Comparison of ENCODE assay signal across 29 mouse cellular contexts in the genomic region with DNA sequence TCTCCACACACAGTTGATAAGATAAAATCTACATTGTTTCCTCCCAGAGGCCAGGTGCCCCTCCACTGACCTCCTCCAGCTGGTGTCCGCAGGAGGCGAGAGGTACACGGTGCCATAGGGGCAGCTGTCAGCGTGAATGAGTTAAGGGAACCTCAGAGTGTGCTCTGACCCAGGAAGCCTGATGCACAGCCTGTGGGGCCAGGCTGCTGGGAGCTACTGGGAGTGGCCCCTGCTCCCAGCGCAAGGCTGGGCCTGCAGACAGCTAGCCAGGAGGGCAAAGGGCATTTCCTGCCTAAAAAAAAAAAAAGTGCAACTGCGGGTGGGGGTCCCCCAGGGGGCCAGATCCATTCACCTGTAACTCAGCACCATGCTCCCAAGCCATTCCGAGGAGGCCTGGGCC. TPM values are rescaled to one million over a fixed set of nuclear protein-coding genes. Genes with fewer than 3 reads are reported as not detected.
DNase-seq lines count a peak whose midpoint lies in the region; ATAC-seq and TF ChIP-seq lines count a peak whose summit lies in the region.
"Had no signal": no experiment of that assay in that cellular context is flagged by ENCODE, and none has a peak within 500 bp of the region (broad histone marks: within the 10 kb centered on the region; RNA-seq: fewer than 3 reads in every experiment).

No protein-coding gene starts in this region.

- no peaks in the 10 kb centered on the region for H3K27me3 ChIP-seq in cerebellum, adult 2 months (ENCODE audit: control insufficient read depth, insufficient read depth, low read length)
- no peaks in the 10 kb centered on the region for H3K27me3 ChIP-seq in kidney, embryonic 16.5 days (ENCODE audit: insufficient read depth, low read length)
- H3K27me3 ChIP-seq in liver, embryonic 12.5 days (replicated peaks) = no peaks in the 10 kb centered on the region
- H3K27me3 ChIP-seq in limb, embryonic 10.5 days (ENCODE audit: low read depth, poor library complexity, severe bottlenecking) = no peaks in the 10 kb centered on the region
- H3K27me3 ChIP-seq: CH12.LX; embryonic facial prominence, embryonic 13.5 days; forebrain, embryonic 15.5 days; heart, embryonic 12.5 days; limb, embryonic 13.5 days; liver, embryonic 15.5 days; megakaryocyte, embryonic 14.5 days; midbrain, embryonic 13.5 days; neural tube, embryonic 13.5 days had no signal

- 0 out of 2 replicates have a peak overlapping the region, but pooled peaks have one; percentile 14 for H3K9ac ChIP-seq in kidney, embryonic 16.5 days (replicated peaks; ENCODE audit: low read length)
- no peak overlapping the region for H3K9ac ChIP-seq in liver, embryonic 12.5 days
- H3K9ac ChIP-seq: forebrain, embryonic 15.5 days; heart, embryonic 12.5 days; liver, embryonic 15.5 days; midbrain, embryonic 13.5 days; neural tube, embryonic 13.5 days had no signal

- peaks cover 70% of the 10 kb centered on the region for H3K4me1 ChIP-seq in cerebellum, adult 2 months (ENCODE audit: control insufficient read depth, insufficient read depth, low read length)
- peaks cover 48% of the 10 kb centered on the region for H3K4me1 ChIP-seq in kidney, embryonic 16.5 days (ENCODE audit: insufficient read depth, low read length)
- H3K4me1 ChIP-seq in liver, embryonic 12.5 days = peaks cover 38% of the 10 kb centered on the region
- H3K4me1 ChIP-seq in limb, embryonic 10.5 days = peaks cover 43% of the 10 kb centered on the region

- ATAC-seq in kidney, embryonic 16.5 days (ENCODE audit: low FRiP score, low TSS enrichment) = 0 out of 2 replicates have a peak, but pooled peaks have one; percentile 28
- ATAC-seq in liver, embryonic 12.5 days = no peak
- ATAC-seq: activated CD4-positive, CD25-positive, alpha-beta regulatory T cell, adult 4 months; forebrain, embryonic 15.5 days; hindbrain, postnatal 0 days; midbrain, embryonic 13.5 days had no signal

- H3K27ac ChIP-seq in cerebellum, adult 2 months (ENCODE audit: insufficient read depth, low read length) = peak overlapping the region; percentile 93
- H3K27ac ChIP-seq in kidney, embryonic 16.5 days (ENCODE audit: low read length) = 0 out of 2 replicates have a peak overlapping the region, but pooled peaks have one; percentile 21
- H3K27ac ChIP-seq in liver, embryonic 12.5 days = peak overlapping the region; percentile 34; the same call in 1 of the 2 replicates
- H3K27ac ChIP-seq in limb, embryonic 10.5 days = 0 out of 2 replicates have a peak overlapping the region, but pooled peaks have one; percentile 3
- H3K27ac ChIP-seq: embryonic facial prominence, embryonic 13.5 days; forebrain, embryonic 10.5 days; forebrain, embryonic 15.5 days; hindbrain, postnatal 0 days; left cerebral cortex, adult 2 months; limb, embryonic 13.5 days; liver, embryonic 15.5 days; midbrain, embryonic 13.5 days; neural tube, embryonic 13.5 days had no signal

- H3K9me3 ChIP-seq in kidney, embryonic 16.5 days (ENCODE audit: low read length) = no peaks in the 10 kb centered on the region
- no peaks in the 10 kb centered on the region; the same call in 1 of the 2 replicates for H3K9me3 ChIP-seq in liver, embryonic 12.5 days (replicated peaks)
- H3K9me3 ChIP-seq in limb, embryonic 10.5 days (replicated peaks) = no peaks in the 10 kb centered on the region
- H3K9me3 ChIP-seq: embryonic facial prominence, embryonic 13.5 days; forebrain, embryonic 10.5 days; forebrain, embryonic 15.5 days; heart, embryonic 12.5 days; liver, embryonic 15.5 days; midbrain, embryonic 13.5 days; neural tube, embryonic 13.5 days had no signal

- WGBS in cerebellum, adult 2 months = 51% methylated on average over 7 of the region's 7 CpGs
- 12% methylated on average over 7 of the region's 7 CpGs for WGBS in kidney, embryonic 16.5 days
- 45% methylated on average over 7 of the region's 7 CpGs for WGBS in liver, embryonic 12.5 days (ENCODE audit: insufficient replicate concordance)
- 24% methylated on average over 7 of the region's 7 CpGs for WGBS in limb, embryonic 10.5 days

- no peak for DNase-seq in cerebellum, adult 2 months
- DNase-seq in cerebellum, postnatal 4 days (ENCODE audit: low spot score in 2 of 2) = no peak
- no peak for DNase-seq in kidney, postnatal 36 days
- DNase-seq in liver = no peak
- DNase-seq in limb, embryonic 10.5 days (ENCODE audit: low spot score) = no peak
- DNase-seq in embryo, embryonic 10.5 days (ENCODE audit: low spot score) = no peak
- DNase-seq: adrenal gland, adult 2 months; cerebellum, adult 8-10 months; embryo, embryonic 11 days; gastrocnemius, postnatal 25 days; heart, adult 18-20 months; heart, postnatal 4 days; kidney, adult 11 months; lung, postnatal 4 days had no signal

- no peak for TF ChIP-seq CTCF in cerebellum, adult 2 months (IDR thresholded peaks at IDR 0.05; ENCODE audit: borderline replicate concordance, insufficient read depth, low read depth, low read length)

- H3K4me2 ChIP-seq in kidney, embryonic 16.5 days (replicated peaks; ENCODE audit: low read depth, low read length) = no peak overlapping the region
- H3K4me2 ChIP-seq in liver, embryonic 12.5 days = no peak overlapping the region
- H3K4me2 ChIP-seq: embryonic facial prominence, embryonic 13.5 days; forebrain, embryonic 15.5 days; heart, embryonic 12.5 days; limb, embryonic 13.5 days; liver, embryonic 15.5 days; midbrain, embryonic 13.5 days; neural tube, embryonic 13.5 days had no signal

- no peak overlapping the region for H3K4me3 ChIP-seq in cerebellum, adult 2 months (replicated peaks; ENCODE audit: insufficient read depth, low read depth, low read length)
- no peak overlapping the region for H3K4me3 ChIP-seq in kidney, embryonic 16.5 days (ENCODE audit: low read length)
- H3K4me3 ChIP-seq in liver, embryonic 12.5 days = no peak overlapping the region
- no peak overlapping the region for H3K4me3 ChIP-seq in limb, embryonic 10.5 days
- H3K4me3 ChIP-seq: embryonic facial prominence, embryonic 13.5 days; forebrain, embryonic 10.5 days; forebrain, embryonic 15.5 days; heart, embryonic 12.5 days; left cerebral cortex, adult 2 months; limb, embryonic 13.5 days; liver, embryonic 15.5 days; midbrain, embryonic 13.5 days; neural tube, embryonic 13.5 days had no signal

- TF ChIP-seq POLR2A in cerebellum, adult 2 months (IDR thresholded peaks at IDR 0.05; ENCODE audit: borderline replicate concordance, insufficient read depth, low read length) = no peak

- no peaks in the 10 kb centered on the region; the same call in 1 of the 2 replicates for H3K36me3 ChIP-seq in kidney, embryonic 16.5 days (ENCODE audit: insufficient read depth, low read length)
- H3K36me3 ChIP-seq in liver, embryonic 12.5 days = peaks cover 6% of the 10 kb centered on the region; the same call in 1 of the 2 replicates
- peaks cover 17% of the 10 kb centered on the region for H3K36me3 ChIP-seq in limb, embryonic 10.5 days

RNA-seq across cellular contexts. Expression of a gene that starts 31.8 kb away (rescaled TPM):
- 2.2 and 3.1 TPM in 2 replicates for polyA plus RNA-seq in cerebellum, adult 2 months (2012; rRNA removed)
- polyA plus RNA-seq in kidney, embryonic 16.5 days (2015; fragmentation: Nextera tagmentation; extraction: Ambion mirVana) = 0.21 and 1.00 TPM in 2 replicates
- polyA plus RNA-seq in liver, embryonic 12.5 days (2016; fragmentation: Nextera tagmentation; extraction: Ambion mirVana) = 0.27 and 0.63 TPM in 2 replicates
- polyA plus RNA-seq in limb, embryonic 10.5 days (2016; fragmentation: Nextera tagmentation; extraction: Ambion mirVana) = 0.08 and 0.35 TPM in 2 replicates

RNA-seq across cellular contexts. Expression of a gene that starts 34.2 kb away (rescaled TPM):
- polyA plus RNA-seq in cerebellum, adult 2 months (2012; rRNA removed) = 90.2 and 105 TPM in 2 replicates
- polyA plus RNA-seq in kidney, embryonic 16.5 days (2015; fragmentation: Nextera tagmentation; extraction: Ambion mirVana) = 19.9 and 22.3 TPM in 2 replicates
- polyA plus RNA-seq in liver, embryonic 12.5 days (2016; fragmentation: Nextera tagmentation; extraction: Ambion mirVana) = 6.6 and 6.9 TPM in 2 replicates
- 20.1 and 23.2 TPM in 2 replicates for polyA plus RNA-seq in limb, embryonic 10.5 days (2016; fragmentation: Nextera tagmentation; extraction: Ambion mirVana)

RNA-seq across cellular contexts. Expression of a gene that starts 52.1 kb away (rescaled TPM):
- 37.9 and 41.3 TPM in 2 replicates for polyA plus RNA-seq in cerebellum, adult 2 months (2012; rRNA removed)
- polyA plus RNA-seq in kidney, embryonic 16.5 days (2015; fragmentation: Nextera tagmentation; extraction: Ambion mirVana) = 10.6 and 10.9 TPM in 2 replicates
- 30.4 and 30.5 TPM in 2 replicates for polyA plus RNA-seq in liver, embryonic 12.5 days (2016; fragmentation: Nextera tagmentation; extraction: Ambion mirVana)
- polyA plus RNA-seq in limb, embryonic 10.5 days (2016; fragmentation: Nextera tagmentation; extraction: Ambion mirVana) = 25.6 and 26.7 TPM in 2 replicates

Comparison
In these comparisons a context has a peak if more than half of its experiments do, and no peak if none do; other contexts are left out.
1. H3K27ac ChIP-seq: peak in every context shown above with its lines; median percentile 93 in cerebellum, adult 2 months; 34 in liver, embryonic 12.5 days; 21 in kidney, embryonic 16.5 days; 3 in limb, embryonic 10.5 days.